Mouse (Mus musculus) embryonic fibroblast, embryonic 13.5 days (primary cell): ENCODE measurements around the gene Zfp454.

Experiments used
- CTCF ChIP-seq: IDR thresholded peaks from 2 replicates; pipeline ENCODE4 v1.5.1; 2011; ENCODE audit warnings: mild to moderate bottlenecking, control low read depth, low read length, moderate library complexity, borderline replicate concordance; ENCODE audit not compliant: insufficient read depth
- POLR2A ChIP-seq: IDR thresholded peaks from 2 replicates; pipeline ENCODE4 v1.6.1; 2011; ENCODE audit warnings: low read depth, mild to moderate bottlenecking, control low read depth, low read length, moderate library complexity

- peak; percentile 83 for TF ChIP-seq POLR2A
- no peak for TF ChIP-seq CTCF
Observed at GRCm38 (mm10) chr11:50887390-50888128, at the start of gene Zfp454.
